Mouse (Mus musculus) myocyte (in vitro differentiated cells): ENCODE measurements at regions not wholly inside any gene's neighbourhood (a gene's known extent, or its start where the extent isn't known, plus 50 kb on each side); places are given as distances from the start of the nearest gene placed in this dataset.
"Not testable (repeated sequence)": the region's sequence is repeated elsewhere in the genome, so short reads cannot be mapped to it uniquely, and the experiment has no call there.

Experiments
- CEBPB ChIP-seq: IDR thresholded peaks from 2 replicates; pipeline ENCODE4 v1.6.1; 2011; ENCODE audit warnings: mild to moderate bottlenecking, moderate library complexity; ENCODE audit not compliant: poor library complexity, insufficient read depth, severe bottlenecking
- MYOD1 ChIP-seq, 3 experiments: IDR thresholded peaks; one replicate each; pipeline ENCODE4 v1.6.1; 2011; ENCODE audit warnings: control low read depth in 2 of 3, low read depth in 2 of 3, mild to moderate bottlenecking in 2 of 3, moderate library complexity in 1 of 3; ENCODE audit not compliant: insufficient read length in 2 of 3, control insufficient read depth in 1 of 3
- MYOG ChIP-seq, 3 experiments: IDR thresholded peaks; one replicate each; pipeline ENCODE4 v1.6.1; 2011; ENCODE audit warnings: control low read depth in 2 of 3, low read depth in 2 of 3, mild to moderate bottlenecking in 2 of 3; ENCODE audit not compliant: insufficient read length in 2 of 3, control insufficient read depth in 1 of 3, insufficient read depth in 1 of 3
- POLR2A ChIP-seq: IDR thresholded peaks from one replicate; pipeline ENCODE4 v1.6.1; 2011; ENCODE audit warnings: low read depth, mild to moderate bottlenecking, control low read depth, moderate library complexity; ENCODE audit not compliant: insufficient read length
- POLR2AphosphoS2 ChIP-seq: IDR thresholded peaks from one replicate; pipeline ENCODE4 v1.6.1; 2011; ENCODE audit warnings: low read depth, control low read depth; ENCODE audit not compliant: insufficient read length
- TCF12 ChIP-seq: IDR thresholded peaks from one replicate; pipeline ENCODE4 v1.6.1; 2011; ENCODE audit warnings: mild to moderate bottlenecking, control low read depth; ENCODE audit not compliant: poor library complexity, insufficient read depth, severe bottlenecking

GRCm38 (mm10) chr11:41591426-41591825 is 409.2 kb downstream of the Gabrg2 start:
- not testable (repeated sequence) for TF ChIP-seq POLR2A; POLR2AphosphoS2; TCF12; MYOD1 (IDR thresholded peaks at IDR 0.05; ENCODE audit: control insufficient read depth in 1 of 3, insufficient read length in 2 of 3, low read depth in 2 of 3); CEBPB; MYOG (IDR thresholded peaks at IDR 0.05; ENCODE audit: control insufficient read depth in 1 of 3, insufficient read depth in 1 of 3, insufficient read length in 2 of 3, low read depth in 2 of 3)
